Mouse (Mus musculus): ENCODE results near the gene Krtap20-2.
"Not testable (repeated sequence)": the region's sequence is repeated elsewhere in the genome, so short reads cannot be mapped to it uniquely, and the experiment has no call there.

Gene Krtap20-2

DNA sequence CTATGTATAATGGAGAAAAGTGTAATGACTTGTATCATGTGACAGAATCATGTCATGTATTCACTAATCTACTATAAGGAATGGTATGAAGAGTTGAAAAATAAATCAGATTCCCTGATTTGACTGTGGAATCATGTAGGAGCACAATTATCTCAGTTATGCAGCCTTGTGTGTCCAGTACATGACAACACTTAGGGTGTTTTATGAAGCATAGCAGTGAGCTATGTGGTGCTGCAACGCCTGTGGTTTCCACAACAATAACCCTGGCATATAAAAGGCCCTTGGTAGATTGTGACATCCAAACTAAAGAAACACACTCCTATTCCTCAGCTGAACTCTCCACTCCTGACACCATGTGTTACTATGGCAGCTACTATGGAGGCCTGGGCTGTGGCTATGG, at the start of gene Krtap20-2:
TSS of gene Krtap20-2 (plus strand) at position 301 of the 400 bp plus-strand sequence.
- no peak for DNase-seq

DNA sequence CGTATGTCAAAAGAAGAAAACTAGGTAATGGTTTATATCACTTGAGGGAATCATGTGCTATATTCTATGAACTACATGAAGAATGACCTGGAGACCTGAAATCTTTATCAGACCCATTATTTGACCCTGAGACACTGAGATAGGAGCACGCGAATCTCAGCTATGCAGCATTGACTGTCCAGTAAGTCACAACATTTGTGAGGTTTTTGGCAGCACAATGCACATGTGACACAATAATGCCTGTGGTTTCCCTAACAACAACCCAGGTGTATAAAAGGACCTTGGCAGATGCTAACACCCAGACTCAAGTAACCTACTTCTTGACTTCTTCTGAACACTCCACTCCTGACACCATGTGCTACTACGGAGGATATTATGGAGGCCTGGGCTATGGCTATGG, 48.0 kb upstream of the Krtap20-2 start, which contains the start of gene Gm9789:
TSS of gene Gm9789 (plus strand) at position 301 of the 400 bp plus-strand sequence.
- no peak for DNase-seq

DNA sequence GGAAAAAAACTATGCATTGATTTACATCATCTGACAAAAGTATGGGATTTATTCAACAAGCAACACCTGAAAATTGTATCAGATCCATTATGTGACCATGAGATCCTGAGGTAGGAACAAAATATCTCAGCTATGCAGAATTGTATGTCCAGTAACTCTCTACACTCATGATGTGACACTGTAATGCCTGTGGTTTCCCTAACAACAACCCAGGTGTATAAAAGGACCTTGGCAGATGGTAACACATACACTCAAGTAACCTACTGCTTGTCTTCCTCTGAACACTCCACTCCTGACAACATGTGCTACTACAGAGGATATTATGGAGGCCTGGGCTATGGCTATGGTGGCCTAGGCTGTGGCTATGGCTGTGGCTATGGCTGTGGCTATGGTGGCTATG, 36.5 kb upstream of the Krtap20-2 start, which contains the start of gene Gm7735:
TSS of gene Gm7735 (plus strand) at position 301 of the 400 bp plus-strand sequence.
- not testable (repeated sequence) for DNase-seq

DNA sequence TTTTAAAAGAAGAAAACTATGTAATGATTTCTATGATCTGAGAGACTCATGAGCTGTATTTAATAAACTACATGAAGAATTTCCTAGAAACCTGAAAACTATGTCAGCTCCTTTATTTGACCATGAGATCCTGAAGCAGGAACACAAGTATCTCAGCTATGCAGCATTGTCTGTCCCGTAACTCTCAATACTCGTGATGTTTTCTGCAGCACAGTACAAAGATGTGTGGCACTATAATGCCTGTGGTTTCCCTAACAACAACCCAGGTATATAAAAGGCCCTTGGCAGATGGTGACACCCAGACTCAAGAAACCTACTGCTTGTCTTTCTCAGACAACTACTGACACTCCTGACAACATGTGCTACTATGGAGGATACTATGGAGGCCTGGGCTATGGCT, 31.2 kb upstream of the Krtap20-2 start, which contains the start of gene 1110057P08Rik:
TSS of gene 1110057P08Rik (plus strand) at position 301 of the 400 bp plus-strand sequence.
- DNase-seq = no peak

DNA sequence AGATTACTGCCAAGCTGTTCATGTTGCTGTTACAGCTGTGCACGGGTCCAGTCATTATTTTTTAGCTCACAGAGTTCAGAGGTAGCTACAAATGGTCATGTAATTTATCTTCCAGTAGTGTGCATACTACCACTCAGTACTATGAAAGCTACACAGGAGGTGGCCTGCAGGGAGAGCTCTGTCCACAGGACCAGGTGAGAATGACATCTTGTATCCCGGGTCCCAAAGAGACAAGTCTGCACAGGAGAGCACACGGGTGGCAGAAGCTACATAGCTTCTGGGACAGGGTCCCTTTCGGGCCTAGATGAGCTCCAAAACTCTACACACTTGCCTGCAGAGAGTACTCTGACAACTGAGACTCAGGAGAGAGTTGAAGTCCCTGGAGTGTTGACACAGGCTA, 17.0 kb upstream of the Krtap20-2 start:
- DNase-seq = no peak
